Mouse (Mus musculus): ENCODE data around the gene Gm884. TPM values are rescaled to one million over a fixed set of nuclear protein-coding genes. Genes with fewer than 3 reads are reported as not detected.

Gene Gm884
- polyA plus RNA-seq (2016; fragmentation: Nextera tagmentation; extraction: Ambion mirVana): not detected in 2 replicates

- H3K36me3 ChIP-seq: no peaks in the 10 kb centered on the region
- H3K4me1 ChIP-seq (replicated peaks): no peaks in the 10 kb centered on the region
- H3K27me3 ChIP-seq (ENCODE audit: insufficient read depth, poor library complexity, severe bottlenecking): no peaks in the 10 kb centered on the region
- no peak for DNase-seq (ENCODE audit: low spot score)
- H3K9me3 ChIP-seq: no peaks in the 10 kb centered on the region
- H3K27ac ChIP-seq: no peak within 1 kb of the TSS
- WGBS: 85% methylated on average over 9 of the region's 9 CpGs
- H3K4me3 ChIP-seq: no peak within 1 kb of the TSS
Observed at GRCm38 (mm10) chr11:103621040-103621439, at the start of gene Gm884. TSS of gene Gm884 (minus strand) at chr11:103621140.

GRCm38 (mm10) chr11:103666907-103667426 lies 46.0 kb upstream of the Gm884 start:
- Histone ChIP-seq H3K36me3 (no peaks in the 10 kb centered on the region), H3K4me3 (no peak overlapping the region), H3K9me3 (no peaks in the 10 kb centered on the region), H3K27ac (no peak overlapping the region), H3K4me1 (replicated peaks) (peaks cover 23% of the 10 kb centered on the region), H3K27me3 (ENCODE audit: insufficient read depth, poor library complexity, severe bottlenecking) (0 out of 2 replicates have a peak, but pooled peaks cover 23% of the 10 kb centered on the region)
- no peak for DNase-seq (ENCODE audit: low spot score)
- WGBS: 65% methylated on average over 13 of the region's 13 CpGs

- Histone ChIP-seq H3K36me3 (no peaks in the 10 kb centered on the region), H3K9me3 (no peaks in the 10 kb centered on the region), H3K27me3 (ENCODE audit: insufficient read depth, poor library complexity, severe bottlenecking) (0 out of 2 replicates have a peak, but pooled peaks cover 23% of the 10 kb centered on the region), H3K4me1 (replicated peaks) (peaks cover 23% of the 10 kb centered on the region), H3K27ac (no peak overlapping the region), H3K4me3 (no peak overlapping the region)
- WGBS: 27% methylated on average over 10 of the region's 10 CpGs
- DNase-seq (ENCODE audit: low spot score): no peak
Observed at GRCm38 (mm10) chr11:103666181-103666906, 45.4 kb upstream of the Gm884 start.

GRCm38 (mm10) chr11:103665695-103666094 lies 44.8 kb upstream of the Gm884 start:
- H3K27ac ChIP-seq: no peak overlapping the region

GRCm38 (mm10) chr11:103663119-103663518 lies 42.2 kb upstream of the Gm884 start:
- Histone ChIP-seq H3K27ac (no peak overlapping the region), H3K27me3 (ENCODE audit: insufficient read depth, poor library complexity, severe bottlenecking) (0 out of 2 replicates have a peak, but pooled peaks cover 23% of the 10 kb centered on the region), H3K4me1 (replicated peaks) (peaks cover 23% of the 10 kb centered on the region), H3K4me3 (no peak overlapping the region), H3K36me3 (no peaks in the 10 kb centered on the region), H3K9me3 (no peaks in the 10 kb centered on the region)
- DNase-seq (ENCODE audit: low spot score): no peak
- 88% methylated on average over 8 of the region's 8 CpGs for WGBS

More at GRCm38 (mm10) chr11:103665695-103666094, 44.8 kb upstream of the Gm884 start:
- H3K36me3 ChIP-seq: no peaks in the 10 kb centered on the region
- DNase-seq (ENCODE audit: low spot score): no peak
- WGBS: 62% methylated on average over 1 of the region's 1 CpGs
- 0 out of 2 replicates have a peak, but pooled peaks cover 23% of the 10 kb centered on the region for H3K27me3 ChIP-seq (ENCODE audit: insufficient read depth, poor library complexity, severe bottlenecking)
- H3K9me3 ChIP-seq: no peaks in the 10 kb centered on the region
- H3K4me3 ChIP-seq: no peak overlapping the region
- peaks cover 23% of the 10 kb centered on the region for H3K4me1 ChIP-seq (replicated peaks)

GRCm38 (mm10) chr11:103662546-103662945 lies 41.6 kb upstream of the Gm884 start:
- H3K9me3 ChIP-seq: no peaks in the 10 kb centered on the region
- WGBS: 86% methylated on average over 5 of the region's 5 CpGs
- 0 out of 2 replicates have a peak, but pooled peaks cover 22% of the 10 kb centered on the region for H3K27me3 ChIP-seq (ENCODE audit: insufficient read depth, poor library complexity, severe bottlenecking)

GRCm38 (mm10) chr11:103661863-103662262 lies 40.9 kb upstream of the Gm884 start:
- Histone ChIP-seq H3K36me3 (no peaks in the 10 kb centered on the region), H3K27me3 (ENCODE audit: insufficient read depth, poor library complexity, severe bottlenecking) (0 out of 2 replicates have a peak, but pooled peaks cover 15% of the 10 kb centered on the region), H3K27ac (no peak overlapping the region), H3K9me3 (no peaks in the 10 kb centered on the region), H3K4me1 (replicated peaks) (peaks cover 18% of the 10 kb centered on the region), H3K4me3 (no peak overlapping the region)
- DNase-seq (ENCODE audit: low spot score): no peak
- WGBS: 67% methylated on average over 4 of the region's 4 CpGs

More at GRCm38 (mm10) chr11:103662546-103662945, 41.6 kb upstream of the Gm884 start:
- Histone ChIP-seq H3K4me3 (no peak overlapping the region), H3K4me1 (replicated peaks) (peaks cover 23% of the 10 kb centered on the region), H3K27ac (no peak overlapping the region), H3K36me3 (no peaks in the 10 kb centered on the region)
- no peak for DNase-seq (ENCODE audit: low spot score)

- 88% methylated on average over 7 of the region's 7 CpGs for WGBS
- no peaks in the 10 kb centered on the region for H3K4me1 ChIP-seq (replicated peaks)
- no peaks in the 10 kb centered on the region for H3K9me3 ChIP-seq
- H3K4me3 ChIP-seq: no peak overlapping the region
- no peak overlapping the region for H3K27ac ChIP-seq
- H3K27me3 ChIP-seq (ENCODE audit: insufficient read depth, poor library complexity, severe bottlenecking): peaks cover 28% of the 10 kb centered on the region
- H3K36me3 ChIP-seq: no peaks in the 10 kb centered on the region
- no peak for DNase-seq (ENCODE audit: low spot score)
Observed at GRCm38 (mm10) chr11:103658189-103658588, 37.2 kb upstream of the Gm884 start.

GRCm38 (mm10) chr11:103656520-103656919 lies 35.6 kb upstream of the Gm884 start:
- Histone ChIP-seq H3K4me1 (replicated peaks) (no peaks in the 10 kb centered on the region), H3K4me3 (no peak overlapping the region), H3K27me3 (ENCODE audit: insufficient read depth, poor library complexity, severe bottlenecking) (peaks cover 45% of the 10 kb centered on the region), H3K9me3 (no peaks in the 10 kb centered on the region), H3K27ac (no peak overlapping the region), H3K36me3 (no peaks in the 10 kb centered on the region)
- WGBS: 9% methylated on average over 3 of the region's 3 CpGs
- peak; percentile 48 for DNase-seq (ENCODE audit: low spot score)

- Histone ChIP-seq H3K27me3 (ENCODE audit: insufficient read depth, poor library complexity, severe bottlenecking) (peaks cover 75% of the 10 kb centered on the region), H3K36me3 (no peaks in the 10 kb centered on the region)
- 76% methylated on average over 10 of the region's 10 CpGs for WGBS
Observed at GRCm38 (mm10) chr11:103653359-103653965, 32.5 kb upstream of the Gm884 start.

GRCm38 (mm10) chr11:103651426-103651825 lies 30.5 kb upstream of the Gm884 start:
- 85% methylated on average over 6 of the region's 6 CpGs for WGBS
- Histone ChIP-seq H3K27me3 (ENCODE audit: insufficient read depth, poor library complexity, severe bottlenecking) (peaks cover 95% of the 10 kb centered on the region), H3K4me3 (no peak overlapping the region), H3K4me1 (replicated peaks) (peaks cover 20% of the 10 kb centered on the region), H3K36me3 (no peaks in the 10 kb centered on the region), H3K9me3 (no peaks in the 10 kb centered on the region), H3K27ac (no peak overlapping the region)
- no peak for DNase-seq (ENCODE audit: low spot score)

More at GRCm38 (mm10) chr11:103653359-103653965, 32.5 kb upstream of the Gm884 start:
- H3K4me3 ChIP-seq: no peak overlapping the region
- peaks cover 14% of the 10 kb centered on the region for H3K4me1 ChIP-seq (replicated peaks)
- H3K27ac ChIP-seq: no peak overlapping the region
- no peak for DNase-seq (ENCODE audit: low spot score)
- no peaks in the 10 kb centered on the region for H3K9me3 ChIP-seq

- Histone ChIP-seq H3K4me3 (peak overlapping the region; percentile 48), H3K9me3 (no peaks in the 10 kb centered on the region), H3K4me1 (replicated peaks) (peaks cover 26% of the 10 kb centered on the region), H3K27ac (no peak overlapping the region), H3K36me3 (no peaks in the 10 kb centered on the region), H3K27me3 (ENCODE audit: insufficient read depth, poor library complexity, severe bottlenecking) (peaks cover 90% of the 10 kb centered on the region)
- 1% methylated on average over 37 of the region's 37 CpGs for WGBS
- no peak for DNase-seq (ENCODE audit: low spot score)
Observed at GRCm38 (mm10) chr11:103649983-103650493, 29.1 kb upstream of the Gm884 start.
